In the genomic region with DNA sequence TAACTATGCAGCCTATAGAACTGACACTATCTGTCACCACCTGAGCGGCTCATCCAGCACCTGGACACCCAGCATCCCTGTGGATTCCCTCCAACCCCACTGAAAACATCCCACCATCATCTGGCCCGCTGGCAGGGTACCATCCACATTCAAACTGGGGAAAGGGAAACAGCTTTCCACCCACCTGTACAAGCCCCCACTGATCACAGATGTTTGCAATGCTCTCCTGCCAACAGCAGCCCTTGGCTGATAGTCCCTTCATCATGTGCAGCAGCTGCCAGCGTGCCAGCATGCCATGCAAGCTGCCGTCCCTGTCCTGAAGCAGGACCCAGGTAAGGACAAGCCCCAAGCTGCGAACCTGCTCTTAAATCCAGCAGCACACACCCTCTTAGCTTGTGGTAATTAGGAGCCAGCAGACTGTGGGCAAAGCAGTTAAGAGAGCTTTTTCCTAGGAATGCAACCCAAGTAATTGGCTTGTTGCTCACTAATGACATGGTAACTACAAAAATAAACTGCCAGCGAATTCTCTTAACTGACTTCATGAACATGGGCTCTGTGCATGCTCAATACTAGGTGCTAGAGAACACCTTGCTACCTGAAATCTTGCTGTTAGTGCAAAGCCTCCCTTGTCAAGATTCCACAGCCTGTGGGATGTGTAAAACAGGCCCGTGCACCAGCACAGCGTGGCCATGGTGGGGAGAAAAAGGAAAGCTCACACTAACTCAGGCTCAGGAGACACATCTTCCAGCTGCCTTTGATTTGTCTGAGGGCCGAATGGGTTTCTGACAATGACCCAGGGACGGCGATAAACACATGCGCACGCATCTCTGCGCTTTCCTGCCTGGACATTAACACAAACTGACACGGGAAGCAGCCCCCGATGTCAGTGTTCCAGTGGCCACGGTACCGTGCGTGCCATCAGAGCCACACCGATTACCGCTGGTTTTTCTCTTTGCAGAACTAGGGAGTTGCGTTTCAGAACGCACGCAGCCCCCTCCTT, we compare ENCODE assay signal across 9 mouse cellular contexts.
DNase-seq lines count a peak whose midpoint lies in the region; ATAC-seq and TF ChIP-seq lines count a peak whose summit lies in the region.
"Had no signal": no experiment of that assay in that cellular context is flagged by ENCODE, and none has a peak within 500 bp of the region (broad histone marks: within the 10 kb centered on the region; RNA-seq: fewer than 3 reads in every experiment).

No protein-coding gene starts in this region.

- H3K36me3 ChIP-seq in lung, embryonic 16.5 days (ENCODE audit: control insufficient read depth, insufficient read depth, low read length), result no peaks in the 10 kb centered on the region
- H3K36me3 ChIP-seq in limb, embryonic 13.5 days, result no peaks in the 10 kb centered on the region

- H3K9me3 ChIP-seq in lung, embryonic 16.5 days (ENCODE audit: control insufficient read depth, low read length), result no peaks in the 10 kb centered on the region
- H3K9me3 ChIP-seq in limb, embryonic 13.5 days, result no peaks in the 10 kb centered on the region

- 43% methylated on average over 24 of the region's 24 CpGs for WGBS in lung, embryonic 16.5 days
- WGBS in lung, adult 2 months, result 44% methylated on average over 24 of the region's 24 CpGs
- WGBS in limb, embryonic 13.5 days, result 18% methylated on average over 24 of the region's 24 CpGs

- no peak overlapping the region for H3K27ac ChIP-seq in lung, embryonic 16.5 days (ENCODE audit: low read length)
- no peak overlapping the region for H3K27ac ChIP-seq in limb, embryonic 13.5 days

- no peak for TF ChIP-seq POLR2A in lung, adult 2 months (IDR thresholded peaks at IDR 0.05; ENCODE audit: borderline replicate concordance, extremely low read depth, low read depth, low read length)

- ATAC-seq in lung, embryonic 16.5 days (ENCODE audit: low read depth), result no peak
- 0 out of 2 replicates have a peak, but pooled peaks have one; percentile 26 for ATAC-seq in limb, embryonic 13.5 days (ENCODE audit: low FRiP score, low read depth)

- peak overlapping the region; percentile 28 for H3K4me3 ChIP-seq in lung, embryonic 16.5 days (ENCODE audit: low read length)
- H3K4me3 ChIP-seq in lung, adult 2 months (replicated peaks; ENCODE audit: extremely low read depth, low read depth, low read length), result no peak overlapping the region
- peak overlapping the region; percentile 35 for H3K4me3 ChIP-seq in limb, embryonic 13.5 days

- no peak for TF ChIP-seq CTCF in lung, adult 2 months (IDR thresholded peaks at IDR 0.05; ENCODE audit: insufficient read depth, low read length)

- H3K9ac ChIP-seq in lung, embryonic 16.5 days (ENCODE audit: low read length), result no peak overlapping the region
- H3K9ac ChIP-seq in limb, embryonic 13.5 days, result peak overlapping the region; percentile 50

- peak; percentile 26 for DNase-seq in embryo, embryonic 10 days (ENCODE audit: low spot score)
- no peak for DNase-seq in embryo, embryonic 9.5 days (ENCODE audit: extremely low spot score)
- no peak for DNase-seq in lung, adult 2 months
- DNase-seq in retina, postnatal 1 day, result peak; percentile 79
- DNase-seq in adrenal gland, adult (ENCODE audit: inconsistent age in 2 of 2, low spot score in 1 of 2), result no peak
- no peak for DNase-seq in B cell, adult 2 months
- DNase-seq: kidney, postnatal 25 days had no signal

- H3K4me2 ChIP-seq in lung, embryonic 16.5 days (ENCODE audit: low read depth, low read length), result peak overlapping the region; percentile 33
- peak overlapping the region; percentile 70 for H3K4me2 ChIP-seq in limb, embryonic 13.5 days (replicated peaks)

- H3K27me3 ChIP-seq in lung, embryonic 16.5 days (ENCODE audit: control insufficient read depth, insufficient read depth, low read depth, low read length), result peaks cover 17% of the 10 kb centered on the region
- H3K27me3 ChIP-seq in limb, embryonic 13.5 days, result peaks cover 21% of the 10 kb centered on the region

- peaks cover 5% of the 10 kb centered on the region for H3K4me1 ChIP-seq in lung, embryonic 16.5 days (replicated peaks; ENCODE audit: control insufficient read depth, insufficient read depth, low read length)
- H3K4me1 ChIP-seq in lung, adult 2 months (ENCODE audit: control insufficient read depth, insufficient read depth, low read length), result no peaks in the 10 kb centered on the region
- peaks cover 46% of the 10 kb centered on the region for H3K4me1 ChIP-seq in limb, embryonic 13.5 days

Comparison
In these comparisons a context has a peak if more than half of its experiments do, and no peak if none do; other contexts are left out.
1. DNase-seq: peak in embryo, embryonic 10 days (single experiment) and retina, postnatal 1 day (single experiment); none in embryo, embryonic 9.5 days (single experiment), lung, adult 2 months (single experiment), adrenal gland, adult (0 of 2) and B cell, adult 2 months (0 of 2).